Mouse (Mus musculus) midbrain, embryonic 11.5 days (tissue): ENCODE data around the gene Slc30a9. TPM values are rescaled to one million over a fixed set of nuclear protein-coding genes. Genes with fewer than 3 reads are reported as not detected.
A peak's percentile ranks its signal among the peaks of the same experiment; 100 is the strongest.

Experiments
- ATAC-seq: fragments of 200-750 bp; cut with Nextera tagmentation; 2 replicates; pipeline ENCODE4 v1.8.0; 2017; ENCODE audit warnings: moderate TSS enrichment, moderate library complexity; ENCODE audit not compliant: low FRiP score
- DNase-seq: peaks from one replicate; pipeline ENCODE4 v3.0.0; 2015; ENCODE audit warnings: low spot score; ENCODE audit errors: missing footprints
- H3K27ac ChIP-seq: fragments of 300-500 bp; sonication (generic); 2 replicates; pipeline ENCODE4 v1.5.1; 2014; ENCODE audit warnings: low read depth, low read length
- H3K27me3 ChIP-seq: fragments of 300-500 bp; sonication (generic); 2 replicates; pipeline ENCODE4 v1.6.1; 2014; ENCODE audit warnings: mild to moderate bottlenecking, low read length, moderate library complexity, mixed read lengths; ENCODE audit not compliant: control insufficient read depth, insufficient read depth
- H3K36me3 ChIP-seq: fragments of 300-500 bp; sonication (generic); 2 replicates; pipeline ENCODE4 v1.6.1; 2014; ENCODE audit warnings: mild to moderate bottlenecking, low read length, moderate library complexity, mixed read lengths; ENCODE audit not compliant: control insufficient read depth, insufficient read depth
- H3K4me1 ChIP-seq: fragments of 300-500 bp; sonication (generic); 2 replicates; pipeline ENCODE4 v1.6.1; 2014; ENCODE audit warnings: low read length; ENCODE audit not compliant: control insufficient read depth, insufficient read depth
- H3K4me2 ChIP-seq: fragments of 300-500 bp; sonication (generic); 2 replicates; pipeline ENCODE4 v1.6.1; 2014; ENCODE audit warnings: mild to moderate bottlenecking, moderate library complexity
- H3K4me3 ChIP-seq: fragments of 300-500 bp; sonication (generic); 2 replicates; pipeline ENCODE4 v1.5.1; 2014; ENCODE audit warnings: low read depth, low read length
- H3K9ac ChIP-seq: fragments of 300-500 bp; sonication (generic); 2 replicates; pipeline ENCODE4 v1.6.1; 2014; ENCODE audit warnings: low read length
- H3K9me3 ChIP-seq: fragments of 300-500 bp; sonication (generic); 2 replicates; pipeline ENCODE4 v1.6.1; 2016; ENCODE audit warnings: low read length; ENCODE audit not compliant: control insufficient read depth
- WGBS: fragments of 180-500 bp; shearing (Covaris S2); extraction: QIAGEN DNeasy Blood & Tissue Kit; methylation state at CpG from one replicate; pipeline ENCODE4 v1.1.7; 2014; 5-methylcytosine and 5-hydroxymethylcytosine counted together
- polyA plus RNA-seq: library from polyadenylated mRNA; unstranded; fragments of >200 nt; fragmentation: Nextera tagmentation; extraction: Ambion mirVana; gene quantifications from 2 replicates; pipeline ENCODE4 v1.2.1, GENCODE M21; 2014

Gene Slc30a9
- polyA plus RNA-seq, 1 experiment from 2014 or later: 171 TPM

GRCm38 (mm10) chr5:67348949-67349348 lies 42.2 kb downstream of the Slc30a9 start:
- Histone ChIP-seq H3K27me3 (no peaks in the 10 kb centered on the region), H3K4me2 (no peak overlapping the region), H3K4me1 (no peaks in the 10 kb centered on the region), H3K27ac (no peak overlapping the region), H3K36me3 (peaks cover 11% of the 10 kb centered on the region), H3K9me3 (no peaks in the 10 kb centered on the region), H3K9ac (no peak overlapping the region), H3K4me3 (no peak overlapping the region)
- DNase-seq: no peak
- 80% methylated on average over 10 of the region's 10 CpGs for WGBS
- ATAC-seq: no peak

GRCm38 (mm10) chr5:67362316-67362715 lies 55.6 kb downstream of the Slc30a9 start:
- Histone ChIP-seq H3K27me3 (no peaks in the 10 kb centered on the region), H3K4me1 (no peaks in the 10 kb centered on the region), H3K4me3 (no peak overlapping the region), H3K36me3 (no peaks in the 10 kb centered on the region), H3K4me2 (no peak overlapping the region), H3K27ac (no peak overlapping the region), H3K9me3 (no peaks in the 10 kb centered on the region), H3K9ac (no peak overlapping the region)
- WGBS: 98% methylated on average over 10 of the region's 10 CpGs
- DNase-seq (no peak), ATAC-seq (no peak)

GRCm38 (mm10) chr5:67362931-67363330 lies 56.2 kb downstream of the Slc30a9 start:
- Histone ChIP-seq H3K36me3 (no peaks in the 10 kb centered on the region), H3K9me3 (no peaks in the 10 kb centered on the region), H3K9ac (no peak overlapping the region), H3K4me3 (no peak overlapping the region), H3K4me2 (no peak overlapping the region), H3K27ac (no peak overlapping the region), H3K27me3 (no peaks in the 10 kb centered on the region), H3K4me1 (no peaks in the 10 kb centered on the region)
- WGBS: 88% methylated on average over 2 of the region's 2 CpGs
- DNase-seq (no peak), ATAC-seq (no peak)

GRCm38 (mm10) chr5:67377044-67377621 lies 70.4 kb downstream of the Slc30a9 start:
- Histone ChIP-seq H3K27ac (no peak overlapping the region), H3K36me3 (no peaks in the 10 kb centered on the region), H3K4me2 (no peak overlapping the region), H3K4me3 (no peak overlapping the region), H3K9ac (no peak overlapping the region), H3K4me1 (peaks cover 2% of the 10 kb centered on the region; the same call in 1 of the 2 replicates), H3K27me3 (no peaks in the 10 kb centered on the region), H3K9me3 (no peaks in the 10 kb centered on the region)
- WGBS: 86% methylated on average over 8 of the region's 8 CpGs
- ATAC-seq: no peak
- DNase-seq: no peak

GRCm38 (mm10) chr5:67381690-67382089 lies 74.9 kb downstream of the Slc30a9 start:
- Histone ChIP-seq H3K27ac (no peak overlapping the region), H3K4me3 (no peak overlapping the region), H3K9ac (no peak overlapping the region), H3K4me2 (no peak overlapping the region), H3K4me1 (peaks cover 2% of the 10 kb centered on the region; the same call in 1 of the 2 replicates), H3K27me3 (no peaks in the 10 kb centered on the region), H3K36me3 (no peaks in the 10 kb centered on the region), H3K9me3 (no peaks in the 10 kb centered on the region)
- 80% methylated on average over 2 of the region's 2 CpGs for WGBS
- DNase-seq: no peak
- peak; percentile 84 for ATAC-seq

- Histone ChIP-seq H3K4me1 (peaks cover 2% of the 10 kb centered on the region; the same call in 1 of the 2 replicates), H3K4me3 (no peak overlapping the region), H3K4me2 (no peak overlapping the region), H3K27ac (no peak overlapping the region), H3K9ac (no peak overlapping the region), H3K27me3 (no peaks in the 10 kb centered on the region), H3K36me3 (no peaks in the 10 kb centered on the region), H3K9me3 (no peaks in the 10 kb centered on the region)
- 91% methylated on average over 7 of the region's 7 CpGs for WGBS
- DNase-seq: no peak
- no peak for ATAC-seq
Measured at GRCm38 (mm10) chr5:67382556-67382955, 75.8 kb downstream of the Slc30a9 start.

GRCm38 (mm10) chr5:67393951-67394350 lies 87.2 kb downstream of the Slc30a9 start:
- Histone ChIP-seq H3K4me2 (no peak overlapping the region), H3K9me3 (no peaks in the 10 kb centered on the region), H3K36me3 (0 out of 2 replicates have a peak, but pooled peaks cover 4% of the 10 kb centered on the region), H3K4me3 (no peak overlapping the region), H3K4me1 (no peaks in the 10 kb centered on the region), H3K27ac (no peak overlapping the region), H3K27me3 (no peaks in the 10 kb centered on the region), H3K9ac (no peak overlapping the region)
- ATAC-seq (no peak), DNase-seq (no peak)
- WGBS: 93% methylated on average over 6 of the region's 6 CpGs

- no peak overlapping the region for H3K9ac ChIP-seq
- no peak overlapping the region for H3K4me2 ChIP-seq
- ATAC-seq (no peak), DNase-seq (no peak)
- H3K27ac ChIP-seq: no peak overlapping the region
- H3K4me1 ChIP-seq: no peaks in the 10 kb centered on the region
- no peaks in the 10 kb centered on the region for H3K9me3 ChIP-seq
- H3K27me3 ChIP-seq: no peaks in the 10 kb centered on the region
- WGBS: 94% methylated on average over 11 of the region's 11 CpGs
- 0 out of 2 replicates have a peak, but pooled peaks cover 4% of the 10 kb centered on the region for H3K36me3 ChIP-seq
- H3K4me3 ChIP-seq: no peak overlapping the region
Measured at GRCm38 (mm10) chr5:67395211-67395851, 88.6 kb downstream of the Slc30a9 start.

GRCm38 (mm10) chr5:67397186-67397585 lies 90.4 kb downstream of the Slc30a9 start:
- Histone ChIP-seq H3K36me3 (0 out of 2 replicates have a peak, but pooled peaks cover 4% of the 10 kb centered on the region), H3K27ac (no peak overlapping the region), H3K27me3 (no peaks in the 10 kb centered on the region), H3K9me3 (no peaks in the 10 kb centered on the region), H3K4me2 (no peak overlapping the region), H3K4me1 (no peaks in the 10 kb centered on the region), H3K4me3 (no peak overlapping the region), H3K9ac (no peak overlapping the region)
- ATAC-seq: no peak
- no peak for DNase-seq
- 85% methylated on average over 14 of the region's 14 CpGs for WGBS
